Mouse (Mus musculus) MEL (cell line): ENCODE measurements around the gene Otog. TPM values are rescaled to one million over a fixed set of nuclear protein-coding genes. Genes with fewer than 3 reads are reported as not detected.

ENCODE experiments used
- DNase-seq: peaks from one replicate; pipeline ENCODE4 v3.0.0; 2011; ENCODE audit warnings: low read depth, low spot score
- H3K27ac ChIP-seq: 2 replicates; pipeline ENCODE4 v1.5.1; 2012; ENCODE audit warnings: low read depth, mild to moderate bottlenecking, control low read depth, low read length, moderate library complexity; ENCODE audit not compliant: control insufficient read depth
- H3K27me3 ChIP-seq, 2 experiments: fragments of 150-350 bp in 1 of 2; sonication (generic) in 1 of 2; 2 replicates each; pipeline ENCODE4 v1.6.1; 2012; ENCODE audit warnings: low read length in 2 of 2, mild to moderate bottlenecking in 2 of 2, improper control_type of control experiment in 1 of 2, moderate library complexity in 1 of 2; ENCODE audit not compliant: insufficient read depth in 2 of 2, control insufficient read depth in 1 of 2
- H3K36me3 ChIP-seq, 2 experiments: 2 replicates each; pipeline ENCODE4 v1.6.1; 2012 to 2014; ENCODE audit warnings: low read length in 2 of 2, improper control_type of control experiment in 1 of 2, inconsistent platforms in 1 of 2, mild to moderate bottlenecking in 1 of 2; ENCODE audit not compliant: insufficient read depth in 2 of 2, control insufficient read depth in 1 of 2
- H3K4me1 ChIP-seq, 2 experiments: fragments of 150-350 bp in 1 of 2; sonication (generic) in 1 of 2; 2 replicates each; pipeline ENCODE4 v1.6.1; 2012; ENCODE audit warnings: low read length in 2 of 2, improper control_type of control experiment in 1 of 2, mild to moderate bottlenecking in 1 of 2; ENCODE audit not compliant: insufficient read depth in 2 of 2, control insufficient read depth in 1 of 2
- H3K4me3 ChIP-seq, 2 experiments: fragments of 150-350 bp in 1 of 2; sonication (generic) in 1 of 2; 2 replicates each; pipeline ENCODE4 v1.5.1; 2012; ENCODE audit warnings: low read depth in 2 of 2, low read length in 2 of 2, mild to moderate bottlenecking in 2 of 2, moderate library complexity in 2 of 2, control low read depth in 1 of 2, improper control_type of control experiment in 1 of 2; ENCODE audit not compliant: control insufficient read depth in 1 of 2, insufficient read depth in 1 of 2
- H3K79me2 ChIP-seq: 2 replicates; pipeline ENCODE4 v1.6.1; 2012; ENCODE audit warnings: mild to moderate bottlenecking, low read length, moderate library complexity; ENCODE audit not compliant: control insufficient read depth, poor library complexity, insufficient read depth
- H3K9ac ChIP-seq: 2 replicates; pipeline ENCODE4 v1.6.1; 2012; ENCODE audit warnings: low read depth, mild to moderate bottlenecking, control low read depth, low read length, moderate library complexity; ENCODE audit not compliant: control insufficient read depth, poor library complexity, severe bottlenecking
- H3K9me3 ChIP-seq: fragments of 150-350 bp; sonication (generic); replicated peaks from 2 replicates; pipeline ENCODE4 v1.6.1; 2012; ENCODE audit warnings: mild to moderate bottlenecking, low read length, improper control_type of control experiment, moderate library complexity; ENCODE audit not compliant: insufficient read depth
- CHD2 ChIP-seq: IDR thresholded peaks from 2 replicates; pipeline ENCODE4 v1.6.1; 2011; ENCODE audit warnings: low read length, improper control_type of control experiment
- CTCF ChIP-seq, 3 experiments: IDR thresholded peaks in 2 of 3; conservative IDR thresholded peaks in 1 of 3; 2 replicates each; pipeline ENCODE4 v1.5.1; 2011 to 2012; ENCODE audit warnings: low read length in 3 of 3, low read depth in 2 of 3, mild to moderate bottlenecking in 2 of 3, improper control_type of control experiment in 1 of 3, inconsistent platforms in 1 of 3, mixed read lengths in 1 of 3, moderate library complexity in 1 of 3; ENCODE audit not compliant: control insufficient read depth in 1 of 3, insufficient read depth in 1 of 3, poor library complexity in 1 of 3, severe bottlenecking in 1 of 3
- ELF1 ChIP-seq: IDR thresholded peaks from 2 replicates; pipeline ENCODE4 v1.6.1; 2014; ENCODE audit warnings: low read depth, mild to moderate bottlenecking, inconsistent platforms, low read length, improper control_type of control experiment, moderate library complexity
- EP300 ChIP-seq, 2 experiments: IDR thresholded peaks; 2 replicates each; pipeline ENCODE4 v1.6.1; 2011; ENCODE audit warnings: improper control_type of control experiment in 2 of 2, low read length in 2 of 2, low read depth in 1 of 2, mild to moderate bottlenecking in 1 of 2
- MAZ ChIP-seq: IDR thresholded peaks from 2 replicates; pipeline ENCODE4 v1.6.1; 2012; ENCODE audit warnings: low read depth, mild to moderate bottlenecking, inconsistent platforms, low read length, improper control_type of control experiment
- MXI1 ChIP-seq: IDR thresholded peaks from 2 replicates; pipeline ENCODE4 v1.6.1; 2011; ENCODE audit warnings: mild to moderate bottlenecking, low read depth, low read length, improper control_type of control experiment
- MYB ChIP-seq: IDR thresholded peaks from 2 replicates; pipeline ENCODE4 v1.6.1; 2011; ENCODE audit warnings: mild to moderate bottlenecking, low read depth, low read length, improper control_type of control experiment
- MYC ChIP-seq: IDR thresholded peaks from 2 replicates; pipeline ENCODE4 v1.6.1; 2011; ENCODE audit warnings: low read depth, mild to moderate bottlenecking, low read length, improper control_type of control experiment, moderate library complexity
- NELFE ChIP-seq: IDR thresholded peaks from 2 replicates; pipeline ENCODE4 v1.6.1; 2011; ENCODE audit warnings: low read depth, low read length, improper control_type of control experiment
- POLR2AphosphoS2 ChIP-seq: IDR thresholded peaks from 2 replicates; pipeline ENCODE4 v1.6.1; 2011; ENCODE audit warnings: low read length, improper control_type of control experiment
- RAD21 ChIP-seq: IDR thresholded peaks from 2 replicates; pipeline ENCODE4 v1.6.1; 2011; ENCODE audit warnings: mild to moderate bottlenecking, low read depth, low read length, improper control_type of control experiment
- RCOR1 ChIP-seq: IDR thresholded peaks from 2 replicates; pipeline ENCODE4 v1.6.1; 2012; ENCODE audit warnings: low read depth, mild to moderate bottlenecking, inconsistent platforms, low read length, improper control_type of control experiment
- SMC3 ChIP-seq: IDR thresholded peaks from 2 replicates; pipeline ENCODE4 v1.6.1; 2011; ENCODE audit warnings: low read depth, low read length, improper control_type of control experiment
- TBP ChIP-seq: IDR thresholded peaks from 2 replicates; pipeline ENCODE4 v1.8.0; 2011; ENCODE audit warnings: low read depth, low read length, improper control_type of control experiment
- UBTF ChIP-seq: IDR thresholded peaks from 2 replicates; pipeline ENCODE4 v1.6.1; 2012; ENCODE audit warnings: low read depth, mild to moderate bottlenecking, inconsistent platforms, low read length, improper control_type of control experiment, moderate library complexity, borderline replicate concordance; ENCODE audit not compliant: insufficient read depth
- USF1 ChIP-seq: IDR thresholded peaks from 2 replicates; pipeline ENCODE4 v1.6.1; 2014; ENCODE audit warnings: low read depth, mild to moderate bottlenecking, inconsistent platforms, low read length, improper control_type of control experiment, moderate library complexity
- ZKSCAN1 ChIP-seq: IDR thresholded peaks from 2 replicates; pipeline ENCODE4 v1.6.1; 2012; ENCODE audit warnings: low read depth, mild to moderate bottlenecking, inconsistent platforms, low read length, improper control_type of control experiment, moderate library complexity
- ZMIZ1 ChIP-seq: IDR thresholded peaks from 2 replicates; pipeline ENCODE4 v1.6.1; 2012; ENCODE audit warnings: low read depth, mild to moderate bottlenecking, inconsistent platforms, low read length, improper control_type of control experiment, moderate library complexity
- ZNF384 ChIP-seq: IDR thresholded peaks from 2 replicates; pipeline ENCODE4 v1.6.1; 2012; ENCODE audit warnings: low read depth, mild to moderate bottlenecking, inconsistent platforms, low read length, improper control_type of control experiment
- polyA plus RNA-seq, 2 experiments: library from polyadenylated mRNA; stranded (reverse) in 1 of 2; unstranded in 1 of 2; fragments of >175 nt in 1 of 2; fragments of >200 nt in 1 of 2; gene quantifications; 2 replicates each; pipeline versions ENCODE4 v1.2.1 to v1.2.4; 2012; ENCODE audit warnings: low replicate concordance in 2 of 2, low read depth in 1 of 2; ENCODE audit not compliant: insufficient read length in 2 of 2, insufficient read depth in 1 of 2, missing spikeins in 1 of 2
- total RNA-seq: library from RNA; depleted of rRNA; stranded (reverse); fragments of 300-350 nt; gene quantifications from 2 replicates; pipeline ENCODE4 v1.2.3, GENCODE M21; 2012

Gene Otog
- total and polyA plus RNA-seq, 3 experiments, result not detected

DNA sequence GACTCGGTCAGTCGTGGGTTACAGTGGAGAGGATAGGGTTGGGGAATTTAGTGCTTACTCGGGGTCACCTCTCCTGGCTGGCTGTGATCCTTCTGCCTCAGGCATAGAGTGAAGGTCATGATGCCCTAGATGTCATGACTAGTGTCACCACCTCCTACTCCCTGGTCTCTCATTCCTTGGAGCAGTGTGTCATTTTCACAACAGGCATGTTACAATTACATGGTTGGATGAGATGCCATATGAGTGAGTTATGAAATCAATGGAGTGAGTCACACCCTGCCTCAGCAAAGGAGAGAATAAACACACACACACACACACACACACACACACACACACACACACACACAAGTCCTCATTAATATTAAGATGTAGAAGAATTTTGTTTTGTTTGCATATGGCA is 6.8 kb downstream of the Otog start:
- Histone ChIP-seq H3K79me2 (no peaks in the 10 kb centered on the region), H3K9ac (no peak overlapping the region), H3K27me3 (no peaks in the 10 kb centered on the region), H3K4me1 (no peaks in the 10 kb centered on the region), H3K9me3 (no peaks in the 10 kb centered on the region), H3K36me3 (no peaks in the 10 kb centered on the region), H3K27ac (no peak overlapping the region), H3K4me3 (no peak overlapping the region)
- no peak for TF ChIP-seq RAD21
- TF ChIP-seq TBP, result no peak
- no peak for TF ChIP-seq EP300 (IDR thresholded peaks at IDR 0.05; ENCODE audit: low read depth in 1 of 2, low read length in 2 of 2)
- TF ChIP-seq ZMIZ1, result no peak
- TF ChIP-seq CTCF (IDR thresholded peaks at IDR 0.05 in 2 of 3, conservative IDR thresholded peaks at IDR 0.05 in 1 of 3; ENCODE audit: control insufficient read depth in 1 of 3, insufficient read depth in 1 of 3, low read depth in 2 of 3, low read length in 3 of 3, poor library complexity in 1 of 3, severe bottlenecking in 1 of 3), result no peak
- TF ChIP-seq SMC3, result no peak
- TF ChIP-seq MYC, result no peak
- TF ChIP-seq ELF1, result no peak
- TF ChIP-seq MXI1, result no peak
- no peak for TF ChIP-seq NELFE
- no peak for TF ChIP-seq POLR2AphosphoS2
- TF ChIP-seq ZNF384, result no peak
- no peak for DNase-seq

DNA sequence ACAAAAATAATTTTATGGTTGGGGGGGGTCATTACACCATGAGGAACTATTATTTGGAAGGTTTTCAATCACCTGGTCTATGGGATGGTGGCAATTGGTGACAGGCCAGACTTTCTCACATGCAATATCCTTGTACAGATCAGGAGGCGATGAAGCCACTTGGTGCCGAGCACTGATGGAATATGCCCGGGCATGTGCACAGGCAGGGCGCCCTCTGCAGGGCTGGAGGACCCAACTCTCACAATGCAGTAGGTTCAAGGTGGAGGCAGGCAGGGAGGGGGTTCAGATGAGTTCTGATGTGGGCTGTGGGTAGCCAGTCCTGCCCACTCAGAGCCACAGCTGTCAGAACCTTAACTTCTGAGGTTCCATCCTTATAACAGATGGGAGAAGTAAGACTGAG is 11.1 kb downstream of the Otog start:
- Histone ChIP-seq H3K27ac (no peak overlapping the region), H3K4me3 (no peak overlapping the region), H3K9me3 (no peaks in the 10 kb centered on the region), H3K27me3 (no peaks in the 10 kb centered on the region), H3K36me3 (no peaks in the 10 kb centered on the region), H3K79me2 (no peaks in the 10 kb centered on the region), H3K4me1 (no peaks in the 10 kb centered on the region), H3K9ac (no peak overlapping the region)
- DNase-seq, result no peak
- TF ChIP-seq RCOR1 (no peak), CTCF (IDR thresholded peaks at IDR 0.05 in 2 of 3, conservative IDR thresholded peaks at IDR 0.05 in 1 of 3; ENCODE audit: control insufficient read depth in 1 of 3, insufficient read depth in 1 of 3, low read depth in 2 of 3, low read length in 3 of 3, poor library complexity in 1 of 3, severe bottlenecking in 1 of 3) (peak; percentile 22 to 59 (median 45); a peak in 5 of 6 replicates), UBTF (no peak), ZKSCAN1 (no peak)

GRCm38 (mm10) chr7:46276156-46276555 is 35.4 kb downstream of the Otog start:
- Histone ChIP-seq H3K27me3 (no peaks in the 10 kb centered on the region), H3K9me3 (no peaks in the 10 kb centered on the region), H3K36me3 (no peaks in the 10 kb centered on the region), H3K9ac (no peak overlapping the region), H3K79me2 (no peaks in the 10 kb centered on the region), H3K27ac (no peak overlapping the region), H3K4me1 (no peaks in the 10 kb centered on the region), H3K4me3 (no peak overlapping the region)
- DNase-seq, result no peak
- no peak for TF ChIP-seq CHD2
- TF ChIP-seq MAZ, result no peak
- peak; percentile 50; the same call in 1 of the 2 replicates for TF ChIP-seq USF1
- TF ChIP-seq MYB, result no peak
